Mouse (Mus musculus) embryonic facial prominence, embryonic 13.5 days (tissue): ENCODE measurements around the gene Agap2. TPM values are rescaled to one million over a fixed set of nuclear protein-coding genes. Genes with fewer than 3 reads are reported as not detected.

Source experiments
- ATAC-seq: fragments of 200-750 bp; cut with Nextera tagmentation; 2 replicates; pipeline ENCODE4 v1.8.0; 2017; ENCODE audit warnings: low read depth; ENCODE audit not compliant: insufficient number of reproducible peaks, insufficient read depth, low FRiP score, low TSS enrichment
- H3K27ac ChIP-seq: fragments of 300-500 bp; sonication (generic); 2 replicates; pipeline ENCODE4 v1.5.1; 2015; ENCODE audit warnings: moderate library complexity, mild to moderate bottlenecking, inconsistent platforms
- H3K27me3 ChIP-seq: fragments of 300-500 bp; sonication (generic); 2 replicates; pipeline ENCODE4 v1.6.1; 2015; ENCODE audit warnings: mild to moderate bottlenecking, inconsistent platforms
- H3K36me3 ChIP-seq: fragments of 300-500 bp; sonication (generic); 2 replicates; pipeline ENCODE4 v1.6.1; 2015; ENCODE audit warnings: mild to moderate bottlenecking, inconsistent platforms
- H3K4me1 ChIP-seq: fragments of 300-500 bp; sonication (generic); 2 replicates; pipeline ENCODE4 v1.6.1; 2015; ENCODE audit warnings: inconsistent platforms
- H3K4me2 ChIP-seq: fragments of 300-500 bp; sonication (generic); 2 replicates; pipeline ENCODE4 v1.6.1; 2015; ENCODE audit warnings: moderate library complexity, mild to moderate bottlenecking, inconsistent platforms
- H3K4me3 ChIP-seq: fragments of 300-500 bp; sonication (generic); 2 replicates; pipeline ENCODE4 v1.5.1; 2015; ENCODE audit warnings: mild to moderate bottlenecking, inconsistent platforms
- H3K9ac ChIP-seq: fragments of 300-500 bp; sonication (generic); 2 replicates; pipeline ENCODE4 v1.6.1; 2015; ENCODE audit warnings: mild to moderate bottlenecking, inconsistent platforms
- H3K9me3 ChIP-seq: fragments of 300-500 bp; sonication (generic); 2 replicates; pipeline ENCODE4 v1.6.1; 2016; ENCODE audit warnings: inconsistent platforms
- WGBS: fragments of 180-500 bp; shearing (Covaris S2); methylation state at CpG from one replicate; pipeline ENCODE4 v1.1.7; 2015; ENCODE audit warnings: mixed read lengths; 5-methylcytosine and 5-hydroxymethylcytosine counted together
- polyA plus RNA-seq: library from polyadenylated mRNA; unstranded; fragments of >200 nt; fragmentation: Nextera tagmentation; extraction: Ambion mirVana; gene quantifications from 2 replicates; pipeline ENCODE4 v1.2.1, GENCODE M21; 2015

Gene Agap2
- polyA plus RNA-seq, 1 experiment from 2014 or later = 0.34 TPM

- H3K4me2 ChIP-seq = no peak overlapping the region
- H3K4me1 ChIP-seq = no peaks in the 10 kb centered on the region
- ATAC-seq = no peak
- H3K9ac ChIP-seq = no peak overlapping the region
- no peak overlapping the region for H3K4me3 ChIP-seq
- no peak overlapping the region for H3K27ac ChIP-seq
- no peaks in the 10 kb centered on the region for H3K9me3 ChIP-seq
- 89% methylated on average over 15 of the region's 15 CpGs for WGBS
- H3K27me3 ChIP-seq = no peaks in the 10 kb centered on the region
- H3K36me3 ChIP-seq = peaks cover 32% of the 10 kb centered on the region
These were observed 36.2 kb downstream of the Agap2 start for GRCm38 (mm10) chr10:127111001-127111887.

DNA sequence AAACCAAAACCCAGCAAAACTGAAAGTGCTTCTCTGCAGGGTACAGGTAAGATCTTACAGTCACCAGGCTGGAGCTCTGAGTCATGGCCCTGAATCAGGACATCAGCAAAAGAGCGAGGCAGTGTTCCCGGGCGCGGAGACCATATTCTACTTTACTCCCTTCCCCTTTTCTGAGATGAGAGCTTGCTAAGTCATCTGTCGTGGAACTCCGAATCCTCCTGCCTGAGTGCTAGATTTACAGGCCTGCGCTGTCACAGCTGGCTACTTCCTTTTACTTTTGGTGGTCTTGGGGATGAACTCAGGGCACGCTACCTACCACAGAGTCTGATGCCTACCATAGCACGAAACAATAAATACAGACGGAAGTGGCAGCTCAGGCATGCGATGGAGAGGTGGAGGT lies 39.3 kb downstream of the Agap2 start:
- H3K9me3 ChIP-seq = no peaks in the 10 kb centered on the region
- WGBS = 93% methylated on average over 11 of the region's 11 CpGs
- no peak overlapping the region for H3K9ac ChIP-seq
- no peak overlapping the region for H3K4me3 ChIP-seq
- H3K4me2 ChIP-seq = no peak overlapping the region
- no peak for ATAC-seq
- no peaks in the 10 kb centered on the region for H3K4me1 ChIP-seq
- H3K27me3 ChIP-seq = no peaks in the 10 kb centered on the region
- H3K27ac ChIP-seq = no peak overlapping the region
- H3K36me3 ChIP-seq = peaks cover 52% of the 10 kb centered on the region

DNA sequence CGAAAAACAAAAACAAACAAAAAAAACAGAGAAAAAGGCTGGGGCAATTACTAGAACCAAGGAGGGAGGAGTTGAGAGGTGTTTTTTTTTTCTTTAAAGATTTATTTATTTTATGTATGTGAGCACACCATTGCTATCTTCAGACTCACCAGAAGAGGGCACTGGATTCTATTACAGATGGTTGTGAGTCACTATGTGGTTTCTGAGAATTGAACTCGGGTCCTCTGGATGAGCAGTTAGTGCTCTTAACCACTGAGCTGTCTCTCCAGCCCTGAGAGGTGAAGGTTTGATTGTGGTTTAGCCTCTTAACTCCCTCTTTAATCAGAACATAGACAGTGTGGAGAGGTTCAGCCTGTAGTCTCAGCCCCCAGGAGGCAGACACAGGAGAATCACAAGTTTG lies 40.0 kb downstream of the Agap2 start:
- peaks cover 54% of the 10 kb centered on the region for H3K36me3 ChIP-seq
- H3K4me1 ChIP-seq = peaks cover 4% of the 10 kb centered on the region; the same call in 1 of the 2 replicates
- ATAC-seq = no peak
- no peak overlapping the region for H3K4me3 ChIP-seq
- no peak overlapping the region for H3K9ac ChIP-seq
- no peaks in the 10 kb centered on the region for H3K9me3 ChIP-seq
- WGBS = 90% methylated on average over 2 of the region's 2 CpGs
- H3K27me3 ChIP-seq = no peaks in the 10 kb centered on the region
- no peak overlapping the region for H3K27ac ChIP-seq
- H3K4me2 ChIP-seq = no peak overlapping the region

- Histone ChIP-seq H3K4me3 (no peak overlapping the region), H3K36me3 (peaks cover 43% of the 10 kb centered on the region), H3K27me3 (no peaks in the 10 kb centered on the region), H3K4me2 (no peak overlapping the region), H3K9me3 (no peaks in the 10 kb centered on the region), H3K4me1 (peaks cover 21% of the 10 kb centered on the region), H3K27ac (no peak overlapping the region), H3K9ac (no peak overlapping the region)
- ATAC-seq = no peak
- 90% methylated on average over 11 of the region's 11 CpGs for whole genome bisulfite sequencing
These were observed 43.4 kb downstream of the Agap2 start for GRCm38 (mm10) chr10:127118470-127118869.

DNA sequence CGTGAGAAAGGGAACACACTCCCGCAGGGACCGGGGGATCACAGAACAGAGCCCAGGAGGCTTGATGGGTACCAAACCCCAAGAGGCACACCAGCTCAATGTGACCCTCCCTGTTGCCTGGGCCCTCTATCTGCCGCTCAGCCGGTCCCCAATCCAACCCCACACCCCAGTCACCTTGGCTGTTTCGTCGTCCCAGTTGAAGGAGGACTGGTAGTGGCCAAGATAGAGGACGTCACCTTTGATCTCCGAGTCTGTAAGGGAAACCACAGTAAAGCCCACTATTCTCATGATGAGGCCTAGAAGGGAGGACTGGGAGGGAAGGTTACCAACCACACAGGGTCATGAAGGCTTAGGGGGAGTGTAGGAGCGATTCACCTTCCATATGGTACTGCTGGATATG lies 44.1 kb downstream of the Agap2 start:
- no peak overlapping the region for H3K4me3 ChIP-seq
- H3K9me3 ChIP-seq = no peaks in the 10 kb centered on the region
- H3K9ac ChIP-seq = no peak overlapping the region
- peaks cover 43% of the 10 kb centered on the region for H3K36me3 ChIP-seq
- H3K27ac ChIP-seq = no peak overlapping the region
- H3K4me1 ChIP-seq = peaks cover 21% of the 10 kb centered on the region
- ATAC-seq = no peak
- H3K4me2 ChIP-seq = no peak overlapping the region
- WGBS = 93% methylated on average over 10 of the region's 10 CpGs
- no peaks in the 10 kb centered on the region for H3K27me3 ChIP-seq

GRCm38 (mm10) chr10:127120301-127121065 lies 45.4 kb downstream of the Agap2 start:
- H3K27ac ChIP-seq = no peak overlapping the region
- 4% methylated on average over 34 of the region's 34 CpGs for WGBS
- ATAC-seq = 0 out of 2 replicates have a peak, but pooled peaks have one; percentile 11
- peak overlapping the region; percentile 79 for H3K4me3 ChIP-seq
- H3K9ac ChIP-seq = peak overlapping the region; percentile 81
- H3K27me3 ChIP-seq = no peaks in the 10 kb centered on the region
- H3K4me2 ChIP-seq = peak overlapping the region; percentile 97
- H3K4me1 ChIP-seq = peaks cover 21% of the 10 kb centered on the region
- H3K9me3 ChIP-seq = no peaks in the 10 kb centered on the region
- H3K36me3 ChIP-seq = peaks cover 39% of the 10 kb centered on the region

DNA sequence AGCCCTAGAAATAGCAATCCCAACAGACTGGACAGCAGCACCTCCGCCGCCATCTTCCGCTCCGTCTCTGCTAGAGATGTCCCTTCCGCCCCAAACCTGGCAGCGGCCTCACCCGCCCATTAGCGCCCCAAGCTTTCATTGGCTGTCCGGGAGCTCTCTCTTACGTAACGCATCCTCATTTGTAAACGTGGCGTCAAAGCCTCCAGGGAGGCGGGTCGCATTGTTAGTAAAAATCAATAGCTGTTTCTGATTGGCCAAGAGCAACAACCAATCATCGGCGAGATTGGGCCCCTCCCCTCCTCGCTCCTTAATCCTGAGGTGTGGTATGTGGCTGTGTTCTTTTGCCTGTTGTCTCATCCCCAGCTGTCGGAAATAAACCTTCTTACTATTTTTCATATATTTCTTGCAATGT lies 46.0 kb downstream of the Agap2 start, which contains the start of gene Os9:
Gene Os9, minus strand, starts transcription at position 66 of the 412 bp plus-strand sequence.
- peak within 1 kb of the TSS; percentile 97 for H3K4me2 ChIP-seq
- H3K4me3 ChIP-seq = peak within 1 kb of the TSS; percentile 79
- ATAC-seq = peak; percentile 93
- H3K9ac ChIP-seq = peak within 1 kb of the TSS; percentile 81
- H3K4me1 ChIP-seq = peaks cover 21% of the 10 kb centered on the region
- peaks cover 33% of the 10 kb centered on the region for H3K36me3 ChIP-seq
- no peak within 1 kb of the TSS for H3K27ac ChIP-seq
- 0% methylated on average over 19 of the region's 19 CpGs for WGBS
- no peaks in the 10 kb centered on the region for H3K27me3 ChIP-seq
- no peaks in the 10 kb centered on the region for H3K9me3 ChIP-seq

DNA sequence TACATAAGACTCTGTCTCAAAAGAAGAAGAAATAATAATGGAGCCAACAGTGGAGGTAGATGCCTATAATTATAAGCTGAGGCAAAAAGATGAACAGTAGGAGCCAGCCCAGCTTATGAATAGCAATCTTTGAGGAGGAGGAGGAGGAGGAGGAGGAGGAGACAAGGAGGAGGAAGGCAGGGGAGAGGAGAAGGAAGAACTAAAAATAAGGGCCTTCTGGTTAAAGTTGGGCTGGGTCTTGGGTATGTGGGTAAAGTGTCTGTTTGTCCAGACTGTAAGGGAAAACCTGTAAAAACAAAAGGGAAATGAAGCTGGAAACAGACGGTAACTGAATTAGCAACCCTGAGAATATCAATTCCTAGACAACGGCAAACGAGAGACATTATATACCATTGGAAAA lies 46.9 kb downstream of the Agap2 start:
- no peak overlapping the region for H3K4me2 ChIP-seq
- H3K9me3 ChIP-seq = no peaks in the 10 kb centered on the region
- no peak overlapping the region for H3K4me3 ChIP-seq
- ATAC-seq = no peak
- peaks cover 24% of the 10 kb centered on the region for H3K36me3 ChIP-seq
- no peak overlapping the region for H3K9ac ChIP-seq
- no peak overlapping the region for H3K27ac ChIP-seq
- 84% methylated on average over 3 of the region's 3 CpGs for WGBS
- H3K27me3 ChIP-seq = no peaks in the 10 kb centered on the region
- H3K4me1 ChIP-seq = peaks cover 21% of the 10 kb centered on the region

GRCm38 (mm10) chr10:127122784-127123435 lies 47.8 kb downstream of the Agap2 start:
- peak overlapping the region; percentile 28; the same call in 1 of the 2 replicates for H3K27ac ChIP-seq
- no peaks in the 10 kb centered on the region for H3K9me3 ChIP-seq
- H3K36me3 ChIP-seq = peaks cover 17% of the 10 kb centered on the region
- no peaks in the 10 kb centered on the region for H3K27me3 ChIP-seq
- peak overlapping the region; percentile 63 for H3K4me2 ChIP-seq
- peak overlapping the region; percentile 57 for H3K9ac ChIP-seq
- peaks cover 21% of the 10 kb centered on the region for H3K4me1 ChIP-seq
- H3K4me3 ChIP-seq = peak overlapping the region; percentile 33
- WGBS = 9% methylated on average over 13 of the region's 13 CpGs
- ATAC-seq = no peak

DNA sequence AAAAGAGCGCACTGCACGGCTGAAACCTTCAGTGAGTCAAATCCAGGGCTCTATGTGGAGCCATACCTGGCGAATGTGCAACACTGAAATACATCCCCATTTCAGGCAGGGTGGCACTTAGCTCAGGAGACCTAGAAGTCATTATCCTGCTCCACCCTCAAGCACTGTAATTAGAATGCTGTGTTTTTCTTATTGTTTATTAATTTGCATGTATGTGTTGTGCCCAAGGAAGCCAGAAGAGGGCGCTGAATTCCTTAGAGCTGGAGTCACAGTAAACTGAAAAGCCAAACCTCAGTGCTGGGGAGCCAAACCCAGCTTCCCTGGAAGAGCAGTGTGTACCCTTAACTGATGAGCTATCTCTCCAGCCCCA lies 48.3 kb downstream of the Agap2 start:
- ATAC-seq = no peak
- 0 out of 2 replicates have a peak overlapping the region, but pooled peaks have one; percentile 28 for H3K27ac ChIP-seq
- peak overlapping the region; percentile 57 for H3K9ac ChIP-seq
- peak overlapping the region; percentile 33 for H3K4me3 ChIP-seq
- H3K4me1 ChIP-seq = peaks cover 21% of the 10 kb centered on the region
- peaks cover 12% of the 10 kb centered on the region for H3K36me3 ChIP-seq
- no peaks in the 10 kb centered on the region for H3K9me3 ChIP-seq
- H3K4me2 ChIP-seq = peak overlapping the region; percentile 63
- no peaks in the 10 kb centered on the region for H3K27me3 ChIP-seq
- WGBS = 7% methylated on average over 4 of the region's 4 CpGs

DNA sequence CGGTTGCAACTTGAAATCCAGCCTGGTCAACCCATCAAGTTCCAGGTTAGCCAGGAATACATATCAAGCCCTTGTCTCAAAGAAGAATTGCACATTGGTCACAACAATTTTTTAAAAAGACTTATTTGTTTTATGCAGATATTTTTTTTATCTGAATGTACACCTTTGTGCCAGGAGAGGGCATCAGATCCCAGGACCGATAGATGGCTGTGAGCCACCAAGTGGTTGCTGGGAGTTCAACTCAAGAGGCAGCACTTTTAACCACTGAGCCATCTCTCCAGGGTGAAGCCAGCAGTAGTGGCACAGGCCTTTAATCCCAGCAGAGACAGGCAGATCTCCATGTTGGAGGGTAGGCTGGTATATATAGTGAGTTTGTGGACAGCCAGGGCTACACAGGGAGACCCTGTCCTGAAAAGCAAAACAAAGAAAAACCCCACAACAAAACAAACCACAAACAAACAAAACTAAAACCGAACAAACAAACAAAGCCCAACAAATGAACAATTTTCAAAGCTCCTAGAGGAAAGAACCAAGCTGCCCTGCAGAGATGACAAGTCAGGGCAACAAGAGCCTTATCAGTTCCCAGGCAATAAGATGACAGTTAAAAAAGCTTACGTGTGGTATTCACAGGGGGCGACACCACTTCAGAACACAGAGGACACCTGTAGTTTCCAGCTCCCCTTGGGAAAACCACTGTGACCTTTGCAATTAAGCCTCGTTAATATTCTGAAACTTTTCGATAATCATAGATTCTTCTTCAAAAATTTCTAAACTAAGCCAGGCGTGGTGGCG lies 50.3 kb downstream of the Agap2 start:
- Histone ChIP-seq H3K27ac (no peak overlapping the region), H3K4me2 (no peak overlapping the region), H3K4me1 (peaks cover 13% of the 10 kb centered on the region), H3K27me3 (no peaks in the 10 kb centered on the region), H3K36me3 (no peaks in the 10 kb centered on the region), H3K4me3 (no peak overlapping the region), H3K9me3 (no peaks in the 10 kb centered on the region), H3K9ac (no peak overlapping the region)
- no peak for ATAC-seq
- 70% methylated on average over 9 of the region's 9 CpGs for WGBS
